Mouse (Mus musculus): ENCODE measurements at regions not wholly inside any gene's neighbourhood (a gene's known extent, or its start where the extent isn't known, plus 50 kb on each side); places are given as distances from the start of the nearest gene placed in this dataset.
A peak's percentile ranks its signal among the peaks of the same experiment; 100 is the strongest.

DNA sequence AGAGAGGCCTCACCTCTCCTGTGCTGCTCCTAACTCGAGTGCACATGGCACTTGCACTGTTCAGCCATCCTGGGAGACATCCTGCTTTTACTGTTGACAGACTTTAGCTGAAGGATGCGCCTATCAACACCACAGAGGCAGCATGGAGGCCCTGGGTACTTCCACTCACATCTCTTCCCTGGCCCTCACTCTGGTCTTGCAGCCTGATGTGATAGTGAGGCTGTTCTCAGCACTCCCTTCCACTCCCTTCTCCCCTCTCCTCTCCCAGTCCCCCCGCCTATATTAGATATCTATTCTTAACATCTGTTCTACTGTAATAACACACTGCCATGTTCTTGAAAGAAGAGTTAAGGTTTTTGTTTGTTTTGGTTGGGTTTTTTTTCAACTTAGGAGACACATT is 50.2 kb upstream of the Bod1 start:
- no peaks in the 10 kb centered on the region for H3K36me3 ChIP-seq (ENCODE audit: control insufficient read depth, insufficient read depth)
- H3K9ac ChIP-seq (ENCODE audit: low read depth, low read length), result no peak overlapping the region
- H3K4me1 ChIP-seq (ENCODE audit: control insufficient read depth, low read depth, low read length), result peaks cover 6% of the 10 kb centered on the region
- no peak overlapping the region for H3K4me3 ChIP-seq (ENCODE audit: low read depth, low read length)
- WGBS (ENCODE audit: insufficient replicate concordance), result 34% methylated on average over 3 of the region's 3 CpGs
- H3K27ac ChIP-seq (ENCODE audit: low read length), result no peak overlapping the region
- no peaks in the 10 kb centered on the region for H3K9me3 ChIP-seq (replicated peaks; ENCODE audit: control insufficient read depth, low read length)
- H3K27me3 ChIP-seq (ENCODE audit: control insufficient read depth, insufficient read depth, low read depth, low read length), result peaks cover 4% of the 10 kb centered on the region; the same call in 1 of the 2 replicates
- no peak for ATAC-seq (ENCODE audit: low read depth)
- H3K4me2 ChIP-seq (ENCODE audit: low read depth, low read length), result no peak overlapping the region

DNA sequence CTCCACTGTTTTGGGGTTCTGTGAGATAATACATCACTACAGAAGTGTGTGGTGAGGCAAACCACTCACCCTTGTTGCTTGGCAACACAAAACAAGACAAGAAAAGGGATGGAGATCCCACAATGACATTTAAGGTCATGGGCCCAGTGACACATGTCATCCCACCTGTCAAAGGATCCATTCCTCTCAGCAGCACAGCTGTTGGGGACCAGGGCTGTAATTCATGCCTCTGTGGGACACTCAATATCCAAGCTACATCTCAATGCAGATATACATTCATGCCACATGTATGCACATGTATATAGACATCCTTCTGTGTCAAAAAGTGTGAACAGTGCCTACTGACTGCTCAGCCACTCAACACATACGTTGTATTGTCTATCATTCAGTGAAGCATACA is 52.8 kb upstream of the Bod1 start:
- no peak overlapping the region for H3K27ac ChIP-seq (ENCODE audit: low read length)
- peaks cover 6% of the 10 kb centered on the region for H3K4me1 ChIP-seq (ENCODE audit: control insufficient read depth, low read depth, low read length)
- WGBS (ENCODE audit: insufficient replicate concordance), result 76% methylated on average over 1 of the region's 1 CpGs
- ATAC-seq (ENCODE audit: low read depth), result no peak
- no peak overlapping the region for H3K9ac ChIP-seq (ENCODE audit: low read depth, low read length)
- H3K4me2 ChIP-seq (ENCODE audit: low read depth, low read length), result no peak overlapping the region
- H3K4me3 ChIP-seq (ENCODE audit: low read depth, low read length), result no peak overlapping the region
- no peaks in the 10 kb centered on the region for H3K36me3 ChIP-seq (ENCODE audit: control insufficient read depth, insufficient read depth)
- H3K27me3 ChIP-seq (ENCODE audit: control insufficient read depth, insufficient read depth, low read depth, low read length), result peaks cover 4% of the 10 kb centered on the region; the same call in 1 of the 2 replicates
- no peaks in the 10 kb centered on the region for H3K9me3 ChIP-seq (replicated peaks; ENCODE audit: control insufficient read depth, low read length)

DNA sequence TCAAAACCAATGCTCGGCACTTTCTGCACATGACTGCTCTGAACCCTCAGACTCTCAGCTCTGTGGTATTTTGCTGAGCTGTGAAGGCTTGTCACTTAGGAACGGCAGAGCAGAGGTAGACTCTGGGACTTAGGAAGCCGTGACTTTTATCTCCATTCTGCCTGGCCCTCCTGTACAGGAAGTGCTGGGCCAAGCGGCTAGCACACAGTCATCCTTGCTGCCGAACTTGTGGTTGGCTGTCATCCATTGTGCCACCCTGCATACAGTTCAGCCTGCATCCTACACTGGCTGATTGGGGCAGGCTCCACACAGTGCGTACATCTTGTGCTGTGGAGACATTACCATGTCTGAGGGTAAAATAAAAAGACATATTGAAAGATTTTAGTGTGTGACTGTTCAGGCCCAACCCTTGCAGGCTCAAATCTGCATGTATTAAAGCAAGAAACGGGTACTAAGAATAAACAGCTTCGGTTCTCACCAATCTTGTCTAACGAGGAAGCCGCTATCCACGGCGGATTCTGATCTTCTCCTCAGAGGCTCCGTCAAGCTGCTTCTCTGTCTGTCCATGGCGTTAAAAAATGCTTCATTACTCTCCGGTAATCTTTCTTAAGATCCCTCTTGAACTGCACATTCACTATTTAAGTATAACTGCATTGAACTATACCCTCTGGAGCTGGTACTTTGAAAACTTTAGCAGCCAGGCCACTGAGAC is 54.4 kb upstream of the Bod1 start:
- WGBS (ENCODE audit: insufficient replicate concordance), result 19% methylated on average over 15 of the region's 15 CpGs
- no peaks in the 10 kb centered on the region for H3K36me3 ChIP-seq (ENCODE audit: control insufficient read depth, insufficient read depth)
- peaks cover 6% of the 10 kb centered on the region for H3K4me1 ChIP-seq (ENCODE audit: control insufficient read depth, low read depth, low read length)
- no peak overlapping the region for H3K9ac ChIP-seq (ENCODE audit: low read depth, low read length)
- H3K27me3 ChIP-seq (ENCODE audit: control insufficient read depth, insufficient read depth, low read depth, low read length), result peaks cover 4% of the 10 kb centered on the region; the same call in 1 of the 2 replicates
- H3K9me3 ChIP-seq (replicated peaks; ENCODE audit: control insufficient read depth, low read length), result no peaks in the 10 kb centered on the region
- no peak overlapping the region for H3K4me2 ChIP-seq (ENCODE audit: low read depth, low read length)
- H3K27ac ChIP-seq (ENCODE audit: low read length), result no peak overlapping the region
- no peak overlapping the region for H3K4me3 ChIP-seq (ENCODE audit: low read depth, low read length)
- ATAC-seq (ENCODE audit: low read depth), result peak; percentile 54; the same call in 1 of the 2 replicates

DNA sequence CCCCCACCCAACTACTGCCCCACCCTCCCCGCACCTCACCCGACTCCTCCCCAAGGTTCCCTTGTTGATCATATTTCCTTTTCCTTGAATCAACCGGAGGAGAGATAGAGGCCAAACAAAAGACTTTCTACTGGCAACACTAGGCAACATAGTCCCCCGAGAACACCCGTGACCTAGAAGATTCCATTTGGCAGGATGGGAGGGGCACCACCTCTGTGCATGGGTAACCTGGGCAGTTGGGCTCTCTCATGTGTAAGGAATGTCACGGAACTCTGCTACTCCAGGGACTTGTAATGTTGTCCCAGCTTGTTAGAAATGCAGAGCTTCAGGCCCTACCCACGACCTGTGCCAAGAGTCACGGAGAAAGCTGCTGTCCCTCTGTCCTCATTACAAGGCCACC is 55.6 kb upstream of the Bod1 start:
- WGBS (ENCODE audit: insufficient replicate concordance), result 53% methylated on average over 8 of the region's 8 CpGs
- Histone ChIP-seq H3K4me2 (ENCODE audit: low read depth, low read length) (no peak overlapping the region), H3K27me3 (ENCODE audit: control insufficient read depth, insufficient read depth, low read depth, low read length) (peaks cover 4% of the 10 kb centered on the region; the same call in 1 of the 2 replicates), H3K9ac (ENCODE audit: low read depth, low read length) (no peak overlapping the region), H3K27ac (ENCODE audit: low read length) (no peak overlapping the region), H3K36me3 (ENCODE audit: control insufficient read depth, insufficient read depth) (no peaks in the 10 kb centered on the region), H3K4me3 (ENCODE audit: low read depth, low read length) (no peak overlapping the region), H3K4me1 (ENCODE audit: control insufficient read depth, low read depth, low read length) (peaks cover under 1% of the 10 kb centered on the region), H3K9me3 (replicated peaks; ENCODE audit: control insufficient read depth, low read length) (no peaks in the 10 kb centered on the region)
- ATAC-seq (ENCODE audit: low read depth), result no peak

DNA sequence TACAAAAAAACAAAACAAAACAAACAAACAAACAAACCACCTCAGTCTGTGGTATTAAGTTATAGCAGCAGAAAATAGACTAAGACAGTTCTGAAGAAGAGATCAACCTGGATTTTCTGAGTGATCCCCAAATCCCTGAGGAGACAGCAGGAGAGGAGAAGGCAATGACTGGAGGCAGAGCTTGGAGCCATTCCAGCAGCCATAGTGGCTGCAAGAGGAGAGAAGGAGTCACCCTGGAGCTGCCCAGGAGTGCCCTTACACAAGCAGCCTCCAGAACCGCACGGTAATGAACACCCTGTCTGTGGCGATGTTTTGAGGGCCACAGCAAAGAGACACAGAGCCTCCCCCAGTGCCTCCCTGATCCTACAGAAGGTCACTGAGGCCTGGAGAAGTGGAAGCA is 58.0 kb upstream of the Bod1 start:
- Histone ChIP-seq H3K9ac (ENCODE audit: low read depth, low read length) (no peak overlapping the region), H3K27me3 (ENCODE audit: control insufficient read depth, insufficient read depth, low read depth, low read length) (peaks cover 4% of the 10 kb centered on the region; the same call in 1 of the 2 replicates), H3K9me3 (replicated peaks; ENCODE audit: control insufficient read depth, low read length) (no peaks in the 10 kb centered on the region), H3K4me3 (ENCODE audit: low read depth, low read length) (no peak overlapping the region), H3K36me3 (ENCODE audit: control insufficient read depth, insufficient read depth) (no peaks in the 10 kb centered on the region), H3K4me1 (ENCODE audit: control insufficient read depth, low read depth, low read length) (no peaks in the 10 kb centered on the region; the same call in 1 of the 2 replicates), H3K27ac (ENCODE audit: low read length) (no peak overlapping the region), H3K4me2 (ENCODE audit: low read depth, low read length) (no peak overlapping the region)
- 81% methylated on average over 3 of the region's 3 CpGs for WGBS (ENCODE audit: insufficient replicate concordance)
- no peak for ATAC-seq (ENCODE audit: low read depth)

DNA sequence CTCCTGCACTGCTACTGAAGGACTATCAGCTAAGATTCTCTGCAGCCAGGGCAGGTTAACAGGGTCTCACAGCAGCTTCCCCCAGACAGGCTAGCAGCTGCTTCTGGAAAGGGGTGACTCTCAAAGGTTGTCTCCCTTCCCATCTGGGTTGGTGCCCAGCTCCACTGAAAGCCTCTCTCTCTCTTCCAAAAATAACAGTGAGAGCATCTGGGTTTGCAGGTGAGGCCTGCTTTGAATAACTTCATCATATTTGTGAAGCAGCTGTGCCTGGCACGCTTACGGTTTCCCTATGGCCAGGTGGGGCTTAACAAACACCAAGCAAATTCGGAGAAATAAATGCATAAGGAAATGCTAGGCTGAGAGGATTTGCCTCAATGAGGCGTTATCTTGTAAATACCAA is 58.5 kb upstream of the Bod1 start:
- H3K4me3 ChIP-seq (ENCODE audit: low read depth, low read length), result no peak overlapping the region
- no peak overlapping the region for H3K4me2 ChIP-seq (ENCODE audit: low read depth, low read length)
- no peaks in the 10 kb centered on the region for H3K36me3 ChIP-seq (ENCODE audit: control insufficient read depth, insufficient read depth)
- H3K27ac ChIP-seq (ENCODE audit: low read length), result no peak overlapping the region
- WGBS (ENCODE audit: insufficient replicate concordance), result 53% methylated on average over 4 of the region's 4 CpGs
- no peak overlapping the region for H3K9ac ChIP-seq (ENCODE audit: low read depth, low read length)
- no peak for ATAC-seq (ENCODE audit: low read depth)
- no peaks in the 10 kb centered on the region; the same call in 1 of the 2 replicates for H3K4me1 ChIP-seq (ENCODE audit: control insufficient read depth, low read depth, low read length)
- H3K27me3 ChIP-seq (ENCODE audit: control insufficient read depth, insufficient read depth, low read depth, low read length), result peaks cover 4% of the 10 kb centered on the region; the same call in 1 of the 2 replicates
- no peaks in the 10 kb centered on the region for H3K9me3 ChIP-seq (replicated peaks; ENCODE audit: control insufficient read depth, low read length)

DNA sequence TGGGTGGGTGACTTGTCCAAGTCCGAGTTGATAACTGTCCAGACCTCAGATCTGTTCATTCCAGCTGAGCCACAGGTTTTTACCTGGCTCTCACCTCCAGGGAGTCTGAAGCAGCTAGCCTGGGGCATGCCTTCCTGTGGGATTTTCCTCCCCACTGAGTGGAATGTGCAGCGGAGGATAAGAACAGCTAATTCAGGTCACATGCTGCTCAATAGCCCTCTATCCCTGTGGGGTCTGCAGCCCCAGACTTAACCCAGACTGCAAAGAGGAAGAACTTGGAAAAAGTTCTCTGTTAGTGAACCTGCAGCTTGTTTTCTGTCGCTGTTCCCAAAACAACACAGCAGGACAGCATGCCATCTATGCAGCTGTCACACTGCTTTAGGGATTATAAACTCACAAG is 59.0 kb upstream of the Bod1 start:
- Histone ChIP-seq H3K27me3 (ENCODE audit: control insufficient read depth, insufficient read depth, low read depth, low read length) (peaks cover 4% of the 10 kb centered on the region; the same call in 1 of the 2 replicates), H3K4me2 (ENCODE audit: low read depth, low read length) (no peak overlapping the region), H3K36me3 (ENCODE audit: control insufficient read depth, insufficient read depth) (no peaks in the 10 kb centered on the region), H3K27ac (ENCODE audit: low read length) (no peak overlapping the region), H3K4me1 (ENCODE audit: control insufficient read depth, low read depth, low read length) (no peaks in the 10 kb centered on the region; the same call in 1 of the 2 replicates), H3K9me3 (replicated peaks; ENCODE audit: control insufficient read depth, low read length) (no peaks in the 10 kb centered on the region), H3K4me3 (ENCODE audit: low read depth, low read length) (no peak overlapping the region), H3K9ac (ENCODE audit: low read depth, low read length) (no peak overlapping the region)
- WGBS (ENCODE audit: insufficient replicate concordance), result 46% methylated on average over 3 of the region's 3 CpGs
- no peak for ATAC-seq (ENCODE audit: low read depth)

DNA sequence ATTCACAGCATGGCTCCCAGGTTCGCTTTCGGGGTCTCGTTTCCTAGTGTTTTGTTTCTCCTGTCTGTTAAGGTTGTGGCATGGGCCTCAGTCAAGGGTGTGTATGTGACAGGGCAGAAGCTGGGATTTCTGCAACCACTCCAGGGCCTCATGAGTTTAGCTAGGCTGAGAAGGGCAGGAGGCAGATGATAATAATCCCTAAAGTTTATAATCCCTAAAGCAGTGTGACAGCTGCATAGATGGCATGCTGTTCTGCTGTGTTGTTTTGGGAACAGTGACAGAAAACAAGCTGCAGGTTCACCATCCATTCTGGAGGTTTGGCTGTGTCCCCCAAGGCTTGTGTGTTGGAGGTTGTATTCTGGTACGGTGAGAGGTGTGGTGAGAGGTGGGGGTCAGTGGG is 59.8 kb upstream of the Bod1 start:
- Histone ChIP-seq H3K27me3 (ENCODE audit: control insufficient read depth, insufficient read depth, low read depth, low read length) (peaks cover 2% of the 10 kb centered on the region; the same call in 1 of the 2 replicates), H3K4me3 (ENCODE audit: low read depth, low read length) (no peak overlapping the region), H3K4me2 (ENCODE audit: low read depth, low read length) (no peak overlapping the region), H3K9ac (ENCODE audit: low read depth, low read length) (no peak overlapping the region), H3K27ac (ENCODE audit: low read length) (no peak overlapping the region), H3K9me3 (replicated peaks; ENCODE audit: control insufficient read depth, low read length) (no peaks in the 10 kb centered on the region), H3K4me1 (ENCODE audit: control insufficient read depth, low read depth, low read length) (no peaks in the 10 kb centered on the region; the same call in 1 of the 2 replicates), H3K36me3 (ENCODE audit: control insufficient read depth, insufficient read depth) (no peaks in the 10 kb centered on the region)
- WGBS (ENCODE audit: insufficient replicate concordance), result 83% methylated on average over 4 of the region's 4 CpGs
- ATAC-seq (ENCODE audit: low read depth), result no peak

DNA sequence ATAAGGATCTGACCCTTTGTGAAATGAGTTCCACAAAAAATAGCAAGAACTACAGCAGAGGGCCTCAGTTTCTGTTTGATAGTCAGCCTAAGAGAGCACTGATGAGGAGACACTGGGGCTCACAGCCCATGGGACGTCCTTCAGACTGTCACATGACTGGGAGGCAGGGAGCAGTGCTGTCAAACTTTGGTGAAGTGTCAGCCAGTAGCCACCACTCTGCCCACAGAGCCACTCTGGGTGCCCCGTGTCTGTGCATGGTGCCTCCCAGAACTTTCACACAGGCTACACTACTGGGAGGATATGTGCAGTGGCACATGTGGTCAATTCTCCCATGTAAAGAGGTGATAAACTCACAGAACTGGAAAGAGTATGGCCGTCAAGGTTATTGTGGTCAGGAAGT is 60.7 kb upstream of the Bod1 start:
- H3K9ac ChIP-seq (ENCODE audit: low read depth, low read length), result no peak overlapping the region
- no peaks in the 10 kb centered on the region for H3K36me3 ChIP-seq (ENCODE audit: control insufficient read depth, insufficient read depth)
- H3K9me3 ChIP-seq (replicated peaks; ENCODE audit: control insufficient read depth, low read length), result no peaks in the 10 kb centered on the region
- H3K4me3 ChIP-seq (ENCODE audit: low read depth, low read length), result no peak overlapping the region
- 12% methylated on average over 3 of the region's 3 CpGs for WGBS (ENCODE audit: insufficient replicate concordance)
- ATAC-seq (ENCODE audit: low read depth), result peak; percentile 25; the same call in 1 of the 2 replicates
- H3K27ac ChIP-seq (ENCODE audit: low read length), result no peak overlapping the region
- no peaks in the 10 kb centered on the region for H3K27me3 ChIP-seq (ENCODE audit: control insufficient read depth, insufficient read depth, low read depth, low read length)
- H3K4me1 ChIP-seq (ENCODE audit: control insufficient read depth, low read depth, low read length), result no peaks in the 10 kb centered on the region
- H3K4me2 ChIP-seq (ENCODE audit: low read depth, low read length), result no peak overlapping the region

Measured in liver, embryonic 16.5 days (tissue).